Comparison of ENCODE assay signal across 28 mouse cellular contexts in the genomic region with DNA sequence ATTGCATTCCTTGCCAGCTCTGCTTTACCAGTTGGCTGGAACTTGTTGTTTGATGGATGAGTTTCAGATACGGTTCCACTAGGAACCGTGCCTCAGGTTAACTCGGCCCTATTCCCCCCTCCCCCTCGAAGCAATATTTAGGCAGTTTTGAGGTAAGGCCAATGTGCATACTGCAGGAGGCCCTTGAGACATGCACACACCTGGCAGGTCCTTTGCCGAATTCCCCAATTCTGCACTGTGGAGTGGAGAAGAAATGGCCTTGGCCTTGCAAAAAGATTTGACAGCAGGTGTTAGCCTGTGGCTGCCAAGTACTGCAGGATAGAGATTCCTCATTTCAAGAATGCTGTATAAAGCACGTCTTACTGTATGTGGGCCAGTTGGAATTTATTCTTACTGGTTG. TPM values are rescaled to one million over a fixed set of nuclear protein-coding genes. Genes with fewer than 3 reads are reported as not detected.
DNase-seq lines count a peak whose midpoint lies in the region; ATAC-seq and TF ChIP-seq lines count a peak whose summit lies in the region.
"Had no signal": no experiment of that assay in that cellular context is flagged by ENCODE, and none has a peak within 500 bp of the region (broad histone marks: within the 10 kb centered on the region; RNA-seq: fewer than 3 reads in every experiment).

No protein-coding gene starts in this region.

- no peak overlapping the region for H3K4me2 ChIP-seq in hindbrain, embryonic 15.5 days
- H3K4me2 ChIP-seq in hindbrain, embryonic 11.5 days (replicated peaks; ENCODE audit: low read depth, low read length): no peak overlapping the region
- no peak overlapping the region for H3K4me2 ChIP-seq in forebrain, postnatal 0 days (ENCODE audit: low read depth)
- H3K4me2 ChIP-seq: forebrain, embryonic 13.5 days; heart, embryonic 11.5 days; liver, embryonic 12.5 days; midbrain, embryonic 15.5 days had no signal

- no peaks in the 10 kb centered on the region for H3K36me3 ChIP-seq in hindbrain, embryonic 15.5 days
- H3K36me3 ChIP-seq in hindbrain, embryonic 11.5 days (ENCODE audit: control insufficient read depth, insufficient read depth, low read length): no peaks in the 10 kb centered on the region
- H3K36me3 ChIP-seq in forebrain, postnatal 0 days (ENCODE audit: insufficient read depth): no peaks in the 10 kb centered on the region
- H3K36me3 ChIP-seq: liver, embryonic 12.5 days; midbrain, embryonic 15.5 days had no signal

- H3K4me3 ChIP-seq in hindbrain, embryonic 15.5 days: no peak overlapping the region
- H3K4me3 ChIP-seq in hindbrain, embryonic 11.5 days (ENCODE audit: low read depth, low read length): no peak overlapping the region
- no peak overlapping the region for H3K4me3 ChIP-seq in forebrain, postnatal 0 days (ENCODE audit: low read depth, low read length)
- H3K4me3 ChIP-seq: forebrain, embryonic 13.5 days; left cerebral cortex, adult 2 months; liver, embryonic 12.5 days; midbrain, embryonic 15.5 days had no signal

- WGBS in hindbrain, embryonic 15.5 days: 60% methylated on average over 6 of the region's 6 CpGs
- WGBS in hindbrain, embryonic 11.5 days: 88% methylated on average over 6 of the region's 6 CpGs
- 64% methylated on average over 6 of the region's 6 CpGs for WGBS in forebrain, postnatal 0 days

- no peak overlapping the region for H3K9ac ChIP-seq in hindbrain, embryonic 15.5 days
- H3K9ac ChIP-seq in hindbrain, embryonic 11.5 days (ENCODE audit: low read depth, low read length): no peak overlapping the region
- H3K9ac ChIP-seq in forebrain, postnatal 0 days: no peak overlapping the region
- H3K9ac ChIP-seq: forebrain, embryonic 13.5 days; liver, embryonic 12.5 days; liver, postnatal 0 days; midbrain, embryonic 15.5 days had no signal

- no peaks in the 10 kb centered on the region for H3K9me3 ChIP-seq in hindbrain, embryonic 15.5 days
- H3K9me3 ChIP-seq in hindbrain, embryonic 11.5 days (ENCODE audit: control insufficient read depth, low read length): no peaks in the 10 kb centered on the region
- no peaks in the 10 kb centered on the region for H3K9me3 ChIP-seq in forebrain, postnatal 0 days (ENCODE audit: low read length)
- H3K9me3 ChIP-seq: forebrain, embryonic 13.5 days; liver, embryonic 12.5 days; midbrain, embryonic 15.5 days had no signal

- H3K27ac ChIP-seq in hindbrain, embryonic 15.5 days (replicated peaks): no peak overlapping the region
- no peak overlapping the region for H3K27ac ChIP-seq in hindbrain, embryonic 11.5 days (ENCODE audit: low read depth, low read length)
- no peak overlapping the region for H3K27ac ChIP-seq in forebrain, postnatal 0 days (ENCODE audit: low read depth, low read length)
- H3K27ac ChIP-seq: forebrain, embryonic 13.5 days; left cerebral cortex, adult 2 months; liver, embryonic 12.5 days; macrophage; midbrain, embryonic 15.5 days; stomach, postnatal 0 days had no signal

- H3K4me1 ChIP-seq in hindbrain, embryonic 15.5 days (replicated peaks): no peaks in the 10 kb centered on the region; the same call in 1 of the 2 replicates
- H3K4me1 ChIP-seq in hindbrain, embryonic 11.5 days (replicated peaks; ENCODE audit: control insufficient read depth, insufficient read depth, low read length): no peaks in the 10 kb centered on the region
- H3K4me1 ChIP-seq in forebrain, postnatal 0 days (ENCODE audit: insufficient read depth): no peaks in the 10 kb centered on the region
- H3K4me1 ChIP-seq: forebrain, embryonic 13.5 days; liver, embryonic 12.5 days; midbrain, embryonic 15.5 days had no signal

- TF ChIP-seq CTCF in forebrain, postnatal 0 days (IDR thresholded peaks at IDR 0.05; ENCODE audit: low read depth): no peak

- no peak for DNase-seq in hindbrain, embryonic 11.5 days (ENCODE audit: low spot score)
- DNase-seq in brain, adult 2 months (ENCODE audit: low read depth, low spot score): peak; percentile 71
- DNase-seq in cerebellum, adult 18-20 months: peak; percentile 54 to 64
- peak; percentile 66 to 77 for DNase-seq in cerebellum, postnatal 10 days
- no peak for DNase-seq in right cerebral cortex, postnatal 25 days
- no peak for DNase-seq in forebrain, postnatal 0 days
- DNase-seq in lung, postnatal 14 days: no peak
- DNase-seq: adrenal gland, postnatal 10 days; gastrocnemius, postnatal 36 days; heart, adult 18-20 months; heart, postnatal 36 days; kidney, adult 9 months; kidney, postnatal 10 days; liver, postnatal 0 days; spleen, adult 18-20 months; thymus, adult 18-20 months; thymus, postnatal 25 days had no signal

- ATAC-seq in hindbrain, embryonic 15.5 days (ENCODE audit: low FRiP score, low read depth): peak; percentile 38; the same call in 1 of the 2 replicates
- ATAC-seq in hindbrain, embryonic 11.5 days (ENCODE audit: low FRiP score): no peak
- ATAC-seq in forebrain, postnatal 0 days: no peak
- ATAC-seq: forebrain, embryonic 13.5 days; intestine, embryonic 16.5 days; liver, embryonic 12.5 days; liver, postnatal 0 days; midbrain, embryonic 15.5 days; Patski had no signal

- no peaks in the 10 kb centered on the region for H3K27me3 ChIP-seq in hindbrain, embryonic 15.5 days
- H3K27me3 ChIP-seq in hindbrain, embryonic 11.5 days (ENCODE audit: control insufficient read depth, insufficient read depth, low read length): no peaks in the 10 kb centered on the region
- H3K27me3 ChIP-seq in forebrain, postnatal 0 days (ENCODE audit: insufficient read depth, low read length): no peaks in the 10 kb centered on the region
- H3K27me3 ChIP-seq: forebrain, embryonic 13.5 days; liver, embryonic 12.5 days; midbrain, embryonic 15.5 days; Patski had no signal

RNA-seq across cellular contexts. Expression of gene Limch1, which starts 45.5 kb away (rescaled TPM):
- polyA plus RNA-seq in hindbrain, embryonic 15.5 days (2015; fragmentation: Nextera tagmentation; extraction: Ambion mirVana): 49.3 and 50.7 TPM in 2 replicates
- polyA plus RNA-seq in hindbrain, embryonic 11.5 days (2014; fragmentation: Nextera tagmentation; extraction: Ambion mirVana): 60.7 and 81.7 TPM in 2 replicates
- 114 and 133 TPM in 2 replicates for total RNA-seq in forebrain, postnatal 0 days (2014; rRNA removed)
- polyA plus RNA-seq in forebrain, postnatal 0 days (2015; fragmentation: Nextera tagmentation; extraction: Ambion mirVana): 49.5 and 62.8 TPM in 2 replicates
- total RNA-seq: MEL had no signal
- polyA plus RNA-seq: macrophage had no signal

Comparison
In these comparisons a context has a peak if more than half of its experiments do, and no peak if none do; other contexts are left out.
1. DNase-seq: peak in brain, adult 2 months (single experiment), cerebellum, adult 18-20 months (2 of 2) and cerebellum, postnatal 10 days (2 of 2); none in hindbrain, embryonic 11.5 days (single experiment), right cerebral cortex, postnatal 25 days (single experiment), forebrain, postnatal 0 days (single experiment) and lung, postnatal 14 days (single experiment).